Mouse (Mus musculus) Patski (cell line): ENCODE results near the gene Foxo3. TPM values are rescaled to one million over a fixed set of nuclear protein-coding genes. Genes with fewer than 3 reads are reported as not detected.
A peak's percentile ranks its signal among the peaks of the same experiment; 100 is the strongest.

Experiments used
- ATAC-seq: fragments of 100-300 bp; one replicate; pipeline ENCODE4 v1.8.0; 2021
- CTCF ChIA-PET: fragments of 350-600 bp; sonication (Branson Sonifier 250); formaldehyde crosslinking; loops from one replicate; lab custom pipeline; 2022; ENCODE audit warnings: inconsistent platforms; lab: Charles Lee
- POLR2A ChIA-PET: fragments of 350-600 bp; sonication (Branson Sonifier 250); formaldehyde crosslinking; loops from one replicate; lab custom pipeline; 2022; ENCODE audit warnings: antibody characterized with exemption, inconsistent platforms; lab: Charles Lee
- DNase-seq: peaks from one replicate; pipeline ENCODE4 v3.0.0-alpha.2; 2011; ENCODE audit warnings: low read depth, low spot score
- H3K27me3 ChIP-seq: fragments of 371-371 bp; one replicate; pipeline ENCODE4 v1.5.1; 2021
- CTCF ChIP-seq: fragments of 100-300 bp; IDR thresholded peaks from one replicate; pipeline ENCODE4 v1.5.1; 2021
- in situ Hi-C: fragments of 300-500 bp; cut with MboI; formaldehyde crosslinking; loops from 3 replicates; pipeline ENCODE4 v1.11.1; 2018; ENCODE audit warnings: low pct_unique_long_range_greater_than_20kb, mixed read lengths
- polyA plus RNA-seq: library from polyadenylated mRNA; unstranded; gene quantifications from one replicate; pipeline ENCODE4 v1.2.3, GENCODE M21; 2021

Gene Foxo3
- polyA plus RNA-seq, 1 experiment from 2014 or later = 17.6 TPM

DNA sequence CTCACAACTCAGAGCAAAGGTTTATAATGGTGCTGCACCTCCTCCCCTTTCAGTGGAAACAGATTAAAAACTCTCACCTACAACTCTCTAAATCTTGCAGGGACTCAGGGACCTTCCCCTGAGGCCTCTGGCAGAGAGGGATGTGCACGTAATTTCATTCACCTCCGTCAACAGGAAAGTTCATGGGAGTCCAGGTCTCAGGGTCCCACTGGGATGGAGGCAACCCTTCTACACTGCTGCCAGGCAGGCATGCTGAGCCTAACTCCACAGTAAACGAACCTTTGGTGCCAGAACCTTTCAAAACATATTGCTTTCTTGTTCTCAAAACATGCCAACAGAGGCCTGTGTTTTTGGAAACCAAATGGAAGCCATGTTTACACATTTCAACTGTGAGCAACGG, 17.0 kb downstream of the Foxo3 start:
- no peaks in the 10 kb centered on the region for H3K27me3 ChIP-seq
- POLR2A ChIA-PET = interaction anchor here (1.2 kb wide), 1 partner anchor 10 kb away, joined by 4 read pairs; no protein-coding TSS in a partner anchor
- CTCF ChIA-PET = interaction anchor here (1.6 kb wide), 1 partner anchor 10 kb away, joined by 4 read pairs; no protein-coding TSS in a partner anchor
- no peak for TF ChIP-seq CTCF
- ATAC-seq (no peak), DNase-seq (no peak)
- in situ Hi-C loops = no loop called here

GRCm38 (mm10) chr10:42257985-42258384, 18.6 kb downstream of the Foxo3 start:
- no peak for DNase-seq
- H3K27me3 ChIP-seq = no peaks in the 10 kb centered on the region
- ChIA-PET CTCF (interaction anchor here (1.2 to 1.3 kb wide), 2 partner anchors 10 kb away, joined by 3 to 4 read pairs; no protein-coding TSS in a partner anchor), POLR2A (no interaction called here)
- ATAC-seq = no peak
- TF ChIP-seq CTCF = no peak
- in situ Hi-C loops = no loop called here

GRCm38 (mm10) chr10:42254788-42255187, 21.8 kb downstream of the Foxo3 start:
- no peaks in the 10 kb centered on the region for H3K27me3 ChIP-seq
- DNase-seq (no peak), ATAC-seq (no peak)
- in situ Hi-C loops = no loop called here
- TF ChIP-seq CTCF = no peak
- ChIA-PET POLR2A (no interaction called here), CTCF (no interaction called here)

DNA sequence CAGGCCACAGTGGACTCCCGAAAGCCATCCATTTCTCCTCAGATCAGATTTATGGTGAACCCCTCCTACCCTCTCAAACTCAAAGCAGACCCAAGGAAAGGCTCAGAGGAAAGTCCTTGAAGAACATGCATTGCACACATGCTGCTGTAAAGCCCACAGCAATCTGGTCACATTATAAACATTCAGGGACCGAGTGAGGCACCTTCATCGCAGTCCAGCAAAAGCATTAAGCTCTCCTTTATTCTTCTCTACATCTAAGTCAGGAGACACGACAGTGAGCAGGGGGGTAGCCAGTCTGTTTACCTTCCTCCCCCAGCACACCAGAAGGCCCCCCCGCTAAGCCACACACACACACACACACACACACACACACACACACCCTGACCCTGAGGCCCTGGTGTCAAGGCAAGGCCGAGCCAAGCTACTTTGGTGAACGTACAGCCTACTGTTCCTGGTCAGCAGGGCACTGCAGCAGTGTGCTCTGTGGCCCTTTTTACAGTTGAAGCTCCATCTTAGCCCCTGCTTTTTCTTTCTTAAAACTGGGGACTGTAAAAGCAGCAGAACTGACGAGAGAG, 24.7 kb downstream of the Foxo3 start:
- CTCF ChIA-PET = no interaction called here
- DNase-seq (no peak), ATAC-seq (no peak)
- in situ Hi-C loops = no loop called here
- POLR2A ChIA-PET = interaction anchor here (0.7 to 1.5 kb wide), 4 partner anchors 9 to 275 kb away, joined by 3 read pairs; no protein-coding TSS in a partner anchor
- no peak for TF ChIP-seq CTCF
- H3K27me3 ChIP-seq = no peaks in the 10 kb centered on the region

- DNase-seq (no peak), ATAC-seq (peak; percentile 60)
- no peaks in the 10 kb centered on the region for H3K27me3 ChIP-seq
- ChIA-PET POLR2A (no interaction called here), CTCF (no interaction called here)
- TF ChIP-seq CTCF = no peak
- in situ Hi-C loops = no loop called here
Measured at GRCm38 (mm10) chr10:42251203-42251602, 25.4 kb downstream of the Foxo3 start.

DNA sequence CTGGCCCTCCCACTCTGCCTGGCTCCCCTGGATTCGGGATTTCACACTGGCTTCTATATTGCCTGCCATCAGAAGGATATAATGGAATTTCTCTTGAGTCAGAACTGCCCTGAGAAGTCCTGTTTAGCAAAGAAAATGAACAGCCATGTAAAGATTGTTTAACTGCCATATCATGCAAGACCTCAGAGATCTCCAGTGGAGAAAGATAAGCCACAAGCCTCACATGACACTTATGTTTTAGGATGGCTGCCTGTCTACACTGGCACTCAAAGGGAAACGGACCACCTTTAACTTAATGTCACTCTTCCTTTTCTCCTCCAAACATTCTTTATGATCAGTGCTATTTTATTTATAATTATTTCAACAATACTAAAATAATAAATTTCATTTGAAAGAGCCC, 26.6 kb downstream of the Foxo3 start:
- in situ Hi-C loops = no loop called here
- no peaks in the 10 kb centered on the region for H3K27me3 ChIP-seq
- ATAC-seq (no peak), DNase-seq (no peak)
- POLR2A ChIA-PET = no interaction called here
- TF ChIP-seq CTCF = no peak
- CTCF ChIA-PET = no interaction called here

- no peaks in the 10 kb centered on the region for H3K27me3 ChIP-seq
- TF ChIP-seq CTCF = no peak
- DNase-seq (no peak), ATAC-seq (no peak)
- CTCF ChIA-PET = interaction anchor here (0.8 to 2.2 kb wide), 5 partner anchors 9 to 24 kb away, joined by 3 to 7 read pairs (median 4); no protein-coding TSS in a partner anchor
- POLR2A ChIA-PET = no interaction called here
- in situ Hi-C loops = no loop called here
Measured at GRCm38 (mm10) chr10:42248644-42249043, 27.9 kb downstream of the Foxo3 start.

GRCm38 (mm10) chr10:42248156-42248555, 28.4 kb downstream of the Foxo3 start:
- H3K27me3 ChIP-seq = no peaks in the 10 kb centered on the region
- no peak for ATAC-seq
- DNase-seq = no peak
- in situ Hi-C loops = no loop called here
- TF ChIP-seq CTCF = no peak
- ChIA-PET CTCF (interaction anchor here (0.8 to 3.0 kb wide), 6 partner anchors 9 to 25 kb away, joined by 3 to 9 read pairs (median 4); no protein-coding TSS in a partner anchor), POLR2A (no interaction called here)

GRCm38 (mm10) chr10:42247125-42247816, 29.3 kb downstream of the Foxo3 start:
- H3K27me3 ChIP-seq = no peaks in the 10 kb centered on the region
- ChIA-PET CTCF (interaction anchor here (0.9 to 3.0 kb wide), 5 partner anchors 8 to 20 kb away, joined by 3 to 9 read pairs (median 4); no protein-coding TSS in a partner anchor), POLR2A (interaction anchor here (0.5 to 0.6 kb wide), 2 partner anchors 17 to 488 kb away, joined by 4 to 5 read pairs; no protein-coding TSS in a partner anchor)
- in situ Hi-C loops = no loop called here
- DNase-seq (no peak), ATAC-seq (no peak)
- TF ChIP-seq CTCF = no peak

GRCm38 (mm10) chr10:42246483-42246882, 30.1 kb downstream of the Foxo3 start:
- ATAC-seq = no peak
- no peaks in the 10 kb centered on the region for H3K27me3 ChIP-seq
- DNase-seq = no peak
- in situ Hi-C loops = no loop called here
- no peak for TF ChIP-seq CTCF
- ChIA-PET POLR2A (interaction anchor here (0.6 kb wide), 1 partner anchor 18 kb away, joined by 4 read pairs; no protein-coding TSS in a partner anchor), CTCF (interaction anchor here (1.5 to 3.0 kb wide), 2 partner anchors 9 to 21 kb away, joined by 3 to 9 read pairs; no protein-coding TSS in a partner anchor)

DNA sequence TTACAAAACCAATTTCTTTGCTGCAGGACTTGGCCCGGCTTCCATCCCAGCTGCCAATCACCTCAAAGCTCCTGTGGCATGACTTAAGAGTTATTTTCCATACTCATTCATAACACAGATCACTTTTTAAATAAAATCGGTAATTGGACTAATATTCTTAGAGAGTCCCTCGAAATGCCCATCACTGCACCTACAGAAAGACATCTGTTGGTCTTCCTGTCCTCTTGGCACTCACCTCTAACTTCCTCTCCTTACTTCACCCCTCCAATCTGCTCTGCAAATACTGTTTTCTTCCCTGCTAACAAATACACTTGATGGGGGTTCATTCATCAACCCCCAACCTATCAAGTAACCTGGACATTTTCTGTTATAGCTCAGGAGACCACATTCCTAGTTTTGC, 30.9 kb downstream of the Foxo3 start:
- H3K27me3 ChIP-seq = no peaks in the 10 kb centered on the region
- ChIA-PET CTCF (interaction anchor here (3.0 kb wide), 1 partner anchor 22 kb away, joined by 9 read pairs; no protein-coding TSS in a partner anchor), POLR2A (no interaction called here)
- ATAC-seq (no peak), DNase-seq (no peak)
- in situ Hi-C loops = no loop called here
- TF ChIP-seq CTCF = no peak
